Mouse (Mus musculus) cerebellum, adult 2 months (tissue): ENCODE measurements around the gene Hspe1.

Experiments
- CTCF ChIP-seq: fragments of 200-500 bp; IDR thresholded peaks from 2 replicates; pipeline ENCODE4 v1.5.1; 2011; ENCODE audit warnings: low read depth, mild to moderate bottlenecking, control low read depth, low read length, moderate library complexity, borderline replicate concordance; ENCODE audit not compliant: insufficient read depth
- POLR2A ChIP-seq: fragments of 200-500 bp; IDR thresholded peaks from 2 replicates; pipeline ENCODE4 v1.6.1; 2011; ENCODE audit warnings: low read length, control low read depth, borderline replicate concordance; ENCODE audit not compliant: insufficient read depth

- TF ChIP-seq CTCF (no peak), POLR2A (no peak)
These were observed 44.8 kb upstream of the Hspe1 start for GRCm38 (mm10) chr1:55043164-55043563.
